Mouse (Mus musculus): Measurements from ENCODE around the gene Gpr132. TPM values are rescaled to one million over a fixed set of nuclear protein-coding genes. Genes with fewer than 3 reads are reported as not detected.
"Not testable (repeated sequence)": the region's sequence is repeated elsewhere in the genome, so short reads cannot be mapped to it uniquely, and the experiment has no call there.

The Gpr132 gene
- polyA plus RNA-seq, 1 experiment from 2014 or later, result 0.19 TPM

DNA sequence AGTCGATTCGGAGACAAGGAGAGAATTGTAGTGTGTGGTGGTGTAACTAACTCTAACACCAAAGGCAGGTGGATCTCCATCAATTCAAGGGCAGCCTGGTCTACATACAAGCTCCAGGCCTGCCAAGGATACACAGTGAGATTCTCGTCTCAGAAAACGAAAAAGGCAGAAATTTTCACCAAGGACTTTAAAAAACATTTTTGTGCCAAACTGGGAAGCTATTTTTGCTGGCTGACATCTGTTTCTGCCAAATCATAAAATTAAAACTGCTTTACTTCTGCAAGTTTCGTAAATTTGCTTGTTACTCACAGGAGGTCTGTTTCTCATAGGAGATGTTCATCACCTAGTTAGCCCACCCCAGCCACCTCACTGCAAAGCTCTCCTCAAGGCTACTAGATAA lies 42.1 kb downstream of the Gpr132 start:
- no peak for ATAC-seq (replicated peaks; ENCODE audit: insufficient number of reproducible peaks, low FRiP score, low TSS enrichment)
- Histone ChIP-seq H3K36me3 (ENCODE audit: control insufficient read depth, insufficient read depth, low read length) (peaks cover 11% of the 10 kb centered on the region), H3K4me1 (ENCODE audit: control insufficient read depth, insufficient read depth, low read length) (peaks cover 61% of the 10 kb centered on the region), H3K4me2 (no peak overlapping the region), H3K27me3 (ENCODE audit: control insufficient read depth, insufficient read depth, low read length) (no peaks in the 10 kb centered on the region), H3K27ac (ENCODE audit: low read depth, low read length) (no peak overlapping the region), H3K4me3 (ENCODE audit: low read depth, low read length) (no peak overlapping the region), H3K9me3 (replicated peaks; ENCODE audit: control insufficient read depth, low read length) (no peaks in the 10 kb centered on the region), H3K9ac (ENCODE audit: low read depth, low read length) (no peak overlapping the region)
- 81% methylated on average over 5 of the region's 5 CpGs for WGBS (ENCODE audit: insufficient replicate concordance)

DNA sequence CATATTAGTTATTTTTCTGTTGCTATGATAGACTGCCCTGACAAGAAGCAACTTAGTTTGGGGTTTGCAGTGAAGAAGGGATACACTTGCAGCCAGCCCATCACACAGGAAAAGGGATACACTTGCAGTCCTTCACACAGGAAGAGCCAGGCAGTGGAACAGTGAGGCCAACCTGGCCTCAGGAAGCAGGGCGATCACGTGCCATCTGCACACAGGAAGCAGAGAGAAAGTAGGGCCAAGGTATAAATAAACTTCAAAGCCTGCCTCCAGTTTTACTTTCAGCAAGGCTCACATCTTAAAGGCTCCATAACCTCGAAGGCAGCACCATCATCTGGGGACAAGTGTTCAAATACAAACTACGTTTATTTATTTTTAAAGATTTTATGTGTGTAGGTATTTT lies 44.8 kb downstream of the Gpr132 start:
- Histone ChIP-seq H3K36me3 (ENCODE audit: control insufficient read depth, insufficient read depth, low read length) (peaks cover 30% of the 10 kb centered on the region), H3K9me3 (replicated peaks; ENCODE audit: control insufficient read depth, low read length) (no peaks in the 10 kb centered on the region), H3K27ac (ENCODE audit: low read depth, low read length) (peak overlapping the region; percentile 10; the same call in 1 of the 2 replicates), H3K4me2 (0 out of 2 replicates have a peak overlapping the region, but pooled peaks have one; percentile 15), H3K4me1 (ENCODE audit: control insufficient read depth, insufficient read depth, low read length) (peaks cover 54% of the 10 kb centered on the region), H3K27me3 (ENCODE audit: control insufficient read depth, insufficient read depth, low read length) (no peaks in the 10 kb centered on the region), H3K9ac (ENCODE audit: low read depth, low read length) (no peak overlapping the region), H3K4me3 (ENCODE audit: low read depth, low read length) (no peak overlapping the region)
- 66% methylated on average over 4 of the region's 4 CpGs for WGBS (ENCODE audit: insufficient replicate concordance)
- no peak for ATAC-seq (replicated peaks; ENCODE audit: insufficient number of reproducible peaks, low FRiP score, low TSS enrichment)

DNA sequence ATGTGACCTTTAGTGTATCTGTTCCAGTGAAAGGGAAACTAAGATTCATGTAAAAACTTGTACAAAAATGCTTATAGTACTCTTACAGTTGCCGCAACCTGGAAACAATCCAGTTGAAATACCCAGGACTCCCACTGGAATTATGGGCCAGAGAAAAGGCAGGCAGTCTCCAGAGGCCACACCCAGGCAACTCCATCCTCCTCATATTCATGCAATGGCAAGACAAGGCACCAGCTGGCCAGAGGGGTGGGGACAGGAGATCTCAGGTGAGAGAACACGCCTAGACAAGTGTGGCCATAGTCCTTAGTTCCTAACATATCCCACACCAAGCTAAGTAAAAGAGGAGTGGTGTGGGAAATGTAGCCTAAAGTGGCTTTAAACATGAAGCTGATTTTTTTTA lies 45.4 kb downstream of the Gpr132 start:
- 70% methylated on average over 2 of the region's 2 CpGs for WGBS (ENCODE audit: insufficient replicate concordance)
- H3K4me2 ChIP-seq, result no peak overlapping the region

DNA sequence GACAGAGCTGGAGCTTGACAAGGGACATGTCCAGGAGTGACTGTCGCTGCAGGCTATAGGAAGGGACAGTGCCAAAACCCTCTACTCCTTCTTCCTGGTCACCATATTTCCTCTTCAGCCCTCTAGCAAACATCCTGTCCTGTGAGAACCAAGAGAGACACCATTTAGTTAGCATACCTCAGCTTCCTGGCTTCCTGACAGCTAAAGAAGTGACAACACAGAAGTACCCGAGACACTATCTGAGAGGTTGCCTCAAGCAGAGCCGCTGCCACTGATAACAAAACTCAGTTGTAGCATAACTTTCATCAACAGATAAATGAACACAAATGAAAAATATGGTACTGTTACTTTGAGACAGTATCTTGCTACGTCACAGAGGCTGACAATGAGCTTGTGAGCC lies 46.1 kb downstream of the Gpr132 start:
- H3K36me3 ChIP-seq (ENCODE audit: control insufficient read depth, insufficient read depth, low read length), result peaks cover 27% of the 10 kb centered on the region
- no peaks in the 10 kb centered on the region for H3K27me3 ChIP-seq (ENCODE audit: control insufficient read depth, insufficient read depth, low read length)
- H3K4me3 ChIP-seq (ENCODE audit: low read depth, low read length), result no peak overlapping the region
- peaks cover 41% of the 10 kb centered on the region for H3K4me1 ChIP-seq (ENCODE audit: control insufficient read depth, insufficient read depth, low read length)
- H3K4me2 ChIP-seq, result peak overlapping the region; percentile 43
- no peak for ATAC-seq (replicated peaks; ENCODE audit: insufficient number of reproducible peaks, low FRiP score, low TSS enrichment)
- H3K9me3 ChIP-seq (replicated peaks; ENCODE audit: control insufficient read depth, low read length), result no peaks in the 10 kb centered on the region
- WGBS (ENCODE audit: insufficient replicate concordance), result 31% methylated on average over 4 of the region's 4 CpGs
- no peak overlapping the region for H3K9ac ChIP-seq (ENCODE audit: low read depth, low read length)
- H3K27ac ChIP-seq (ENCODE audit: low read depth, low read length), result peak overlapping the region; percentile 75

More for the DNA sequence above, 45.4 kb downstream of the Gpr132 start:
- H3K4me1 ChIP-seq (ENCODE audit: control insufficient read depth, insufficient read depth, low read length), result peaks cover 48% of the 10 kb centered on the region
- H3K9ac ChIP-seq (ENCODE audit: low read depth, low read length), result no peak overlapping the region
- no peaks in the 10 kb centered on the region for H3K9me3 ChIP-seq (replicated peaks; ENCODE audit: control insufficient read depth, low read length)
- no peak overlapping the region for H3K4me3 ChIP-seq (ENCODE audit: low read depth, low read length)
- no peak overlapping the region for H3K27ac ChIP-seq (ENCODE audit: low read depth, low read length)
- no peak for ATAC-seq (replicated peaks; ENCODE audit: insufficient number of reproducible peaks, low FRiP score, low TSS enrichment)
- H3K36me3 ChIP-seq (ENCODE audit: control insufficient read depth, insufficient read depth, low read length), result peaks cover 33% of the 10 kb centered on the region
- H3K27me3 ChIP-seq (ENCODE audit: control insufficient read depth, insufficient read depth, low read length), result no peaks in the 10 kb centered on the region

DNA sequence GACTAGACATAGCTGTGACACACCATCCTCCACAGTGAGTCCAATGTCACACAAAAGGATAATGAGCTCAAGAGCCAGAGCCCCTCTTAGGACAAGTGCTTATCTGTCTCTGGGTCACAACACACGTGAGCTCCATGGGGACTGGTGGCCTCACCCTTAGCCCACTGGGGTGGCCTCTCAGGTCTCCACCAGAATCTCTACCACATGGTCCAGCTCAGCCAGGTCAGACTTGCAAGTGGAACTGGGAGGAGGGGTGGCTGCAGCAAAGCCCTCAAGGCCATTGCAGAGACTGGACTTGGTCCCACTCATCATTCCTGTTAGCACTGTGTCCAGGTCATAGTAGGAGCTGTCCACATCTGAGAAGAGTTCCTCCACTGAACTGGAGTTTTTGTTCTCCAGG lies 46.8 kb downstream of the Gpr132 start:
- Histone ChIP-seq H3K27ac (ENCODE audit: low read depth, low read length) (peak overlapping the region; percentile 75), H3K9ac (ENCODE audit: low read depth, low read length) (no peak overlapping the region), H3K36me3 (ENCODE audit: control insufficient read depth, insufficient read depth, low read length) (peaks cover 27% of the 10 kb centered on the region), H3K4me2 (peak overlapping the region; percentile 43), H3K9me3 (replicated peaks; ENCODE audit: control insufficient read depth, low read length) (no peaks in the 10 kb centered on the region), H3K27me3 (ENCODE audit: control insufficient read depth, insufficient read depth, low read length) (no peaks in the 10 kb centered on the region), H3K4me3 (ENCODE audit: low read depth, low read length) (no peak overlapping the region), H3K4me1 (ENCODE audit: control insufficient read depth, insufficient read depth, low read length) (peaks cover 34% of the 10 kb centered on the region)
- ATAC-seq (replicated peaks; ENCODE audit: insufficient number of reproducible peaks, low FRiP score, low TSS enrichment), result no peak
- WGBS (ENCODE audit: insufficient replicate concordance), result 38% methylated on average over 1 of the region's 1 CpGs

DNA sequence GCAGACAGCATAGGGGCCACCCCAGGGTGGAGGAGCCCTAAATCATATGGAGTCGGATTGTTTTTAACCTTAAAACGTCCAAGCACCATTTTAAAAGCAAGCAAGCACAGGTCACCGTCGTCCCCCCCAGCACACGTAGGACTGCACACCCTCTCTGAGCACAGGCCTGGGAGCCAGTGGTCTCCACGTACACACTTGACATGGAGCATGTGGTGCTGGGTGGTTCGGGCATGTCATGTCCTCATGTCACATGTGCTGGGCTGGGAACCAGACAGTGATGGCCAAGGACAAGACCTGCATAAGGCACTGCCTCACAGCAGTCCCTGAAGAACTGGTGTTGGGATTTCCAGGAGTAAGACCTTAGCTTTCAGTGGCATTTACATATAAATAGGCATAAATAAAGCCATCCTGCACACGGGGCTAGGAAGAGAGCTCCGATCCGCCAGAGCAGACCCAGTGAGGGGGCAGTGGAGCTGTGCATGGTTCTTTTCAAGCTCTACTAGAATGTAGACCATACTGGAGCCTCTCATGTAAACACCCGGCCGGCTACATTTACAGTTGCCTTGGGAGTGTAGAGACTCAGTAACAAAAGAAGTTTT lies 47.5 kb downstream of the Gpr132 start:
- Histone ChIP-seq H3K27me3 (ENCODE audit: control insufficient read depth, insufficient read depth, low read length) (no peaks in the 10 kb centered on the region), H3K4me1 (ENCODE audit: control insufficient read depth, insufficient read depth, low read length) (peaks cover 34% of the 10 kb centered on the region), H3K36me3 (ENCODE audit: control insufficient read depth, insufficient read depth, low read length) (peaks cover 27% of the 10 kb centered on the region), H3K9me3 (replicated peaks; ENCODE audit: control insufficient read depth, low read length) (no peaks in the 10 kb centered on the region), H3K4me2 (no peak overlapping the region), H3K27ac (ENCODE audit: low read depth, low read length) (no peak overlapping the region), H3K9ac (ENCODE audit: low read depth, low read length) (no peak overlapping the region), H3K4me3 (ENCODE audit: low read depth, low read length) (no peak overlapping the region)
- no peak for ATAC-seq (replicated peaks; ENCODE audit: insufficient number of reproducible peaks, low FRiP score, low TSS enrichment)
- 86% methylated on average over 12 of the region's 12 CpGs for whole genome bisulfite sequencing (ENCODE audit: insufficient replicate concordance)

DNA sequence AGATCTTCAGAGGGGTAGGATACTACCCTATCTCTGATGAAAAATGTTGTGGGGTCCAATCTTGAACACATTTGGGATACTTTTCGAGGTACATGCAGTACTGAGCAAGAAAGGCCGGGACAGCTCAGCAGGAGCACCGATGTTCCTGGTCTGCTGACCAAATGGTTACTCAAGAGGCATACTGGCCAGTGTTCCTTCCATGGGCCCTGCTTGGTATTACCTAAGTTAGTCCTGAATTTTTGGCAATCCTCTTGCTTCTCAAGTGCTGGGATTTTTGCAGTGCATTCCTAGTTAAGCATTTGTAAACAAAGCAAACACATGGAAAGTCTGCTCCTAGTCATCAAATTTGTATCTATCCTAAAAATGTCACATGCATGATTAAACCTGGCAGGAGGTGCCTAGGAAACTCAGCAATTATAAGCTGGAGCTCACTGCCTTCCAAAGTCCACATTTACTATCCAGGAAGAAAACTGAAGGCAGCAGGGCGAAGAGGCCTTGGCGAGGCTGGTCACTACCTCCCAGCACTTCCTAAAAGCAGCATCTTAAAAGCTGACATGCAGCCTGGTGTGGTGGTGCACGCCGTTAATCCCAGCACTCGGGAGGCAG lies 48.9 kb downstream of the Gpr132 start:
- no peak overlapping the region for H3K4me3 ChIP-seq (ENCODE audit: low read depth, low read length)
- H3K9ac ChIP-seq (ENCODE audit: low read depth, low read length), result no peak overlapping the region
- H3K9me3 ChIP-seq (replicated peaks; ENCODE audit: control insufficient read depth, low read length), result no peaks in the 10 kb centered on the region
- ATAC-seq (replicated peaks; ENCODE audit: insufficient number of reproducible peaks, low FRiP score, low TSS enrichment), result no peak
- WGBS (ENCODE audit: insufficient replicate concordance), result 91% methylated on average over 8 of the region's 8 CpGs
- peaks cover 27% of the 10 kb centered on the region for H3K36me3 ChIP-seq (ENCODE audit: control insufficient read depth, insufficient read depth, low read length)
- no peaks in the 10 kb centered on the region for H3K27me3 ChIP-seq (ENCODE audit: control insufficient read depth, insufficient read depth, low read length)
- no peak overlapping the region for H3K4me2 ChIP-seq
- no peak overlapping the region for H3K27ac ChIP-seq (ENCODE audit: low read depth, low read length)
- peaks cover 31% of the 10 kb centered on the region for H3K4me1 ChIP-seq (ENCODE audit: control insufficient read depth, insufficient read depth, low read length)

DNA sequence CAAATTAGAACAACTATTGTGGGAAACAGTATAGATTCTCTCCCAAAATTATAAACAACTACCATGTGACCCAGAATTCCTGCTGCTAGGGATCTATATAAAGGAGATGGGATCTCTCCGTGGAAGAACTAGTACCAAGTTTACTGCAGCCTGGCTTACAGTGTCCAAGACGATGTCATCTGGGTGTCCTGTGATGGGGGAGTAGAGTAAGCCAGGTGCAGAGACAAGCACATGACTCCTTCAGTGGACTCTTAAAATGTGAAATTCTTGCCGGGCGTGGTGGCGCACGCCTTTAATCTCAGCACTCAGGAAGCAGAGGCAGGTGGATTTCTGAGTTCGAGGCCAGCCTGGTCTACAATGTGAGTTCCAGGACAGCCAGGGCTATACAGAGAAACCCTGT lies 51.2 kb downstream of the Gpr132 start:
- not testable (repeated sequence) for H3K27me3 ChIP-seq (ENCODE audit: control insufficient read depth, insufficient read depth, low read length); H3K4me2 ChIP-seq; H3K9ac ChIP-seq (ENCODE audit: low read depth, low read length); H3K9me3 ChIP-seq (replicated peaks; ENCODE audit: control insufficient read depth, low read length); H3K4me3 ChIP-seq (ENCODE audit: low read depth, low read length); H3K27ac ChIP-seq (ENCODE audit: low read depth, low read length); ATAC-seq (replicated peaks; ENCODE audit: insufficient number of reproducible peaks, low FRiP score, low TSS enrichment)
- Histone ChIP-seq H3K36me3 (ENCODE audit: control insufficient read depth, insufficient read depth, low read length) (peaks cover 27% of the 10 kb centered on the region), H3K4me1 (ENCODE audit: control insufficient read depth, insufficient read depth, low read length) (peaks cover 14% of the 10 kb centered on the region)
- 78% methylated on average over 7 of the region's 7 CpGs for WGBS (ENCODE audit: insufficient replicate concordance)

DNA sequence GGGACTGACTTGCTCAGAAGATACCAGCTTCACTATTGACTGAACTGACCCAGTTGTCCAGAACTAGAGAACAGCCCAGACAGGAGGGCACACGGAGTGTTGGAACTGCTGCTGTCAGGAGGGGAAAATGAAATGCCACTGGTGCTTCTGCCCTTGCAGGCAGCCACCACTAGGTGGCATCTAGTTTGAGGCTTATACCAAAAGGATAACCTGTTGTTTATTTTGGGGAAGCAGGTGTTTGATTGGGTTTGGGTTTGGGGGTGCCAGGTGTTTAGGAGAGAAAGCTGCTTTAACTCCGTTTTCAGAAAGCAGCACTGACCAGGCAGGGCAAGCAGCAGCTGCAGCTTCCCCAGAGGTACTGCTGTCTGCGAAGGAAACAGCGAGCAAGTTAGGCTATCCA lies 51.7 kb downstream of the Gpr132 start:
- Histone ChIP-seq H3K4me2 (no peak overlapping the region), H3K36me3 (ENCODE audit: control insufficient read depth, insufficient read depth, low read length) (peaks cover 23% of the 10 kb centered on the region), H3K4me1 (ENCODE audit: control insufficient read depth, insufficient read depth, low read length) (peaks cover 14% of the 10 kb centered on the region), H3K9ac (ENCODE audit: low read depth, low read length) (no peak overlapping the region), H3K27ac (ENCODE audit: low read depth, low read length) (no peak overlapping the region), H3K9me3 (replicated peaks; ENCODE audit: control insufficient read depth, low read length) (no peaks in the 10 kb centered on the region), H3K27me3 (ENCODE audit: control insufficient read depth, insufficient read depth, low read length) (no peaks in the 10 kb centered on the region), H3K4me3 (ENCODE audit: low read depth, low read length) (no peak overlapping the region)
- 54% methylated on average over 4 of the region's 4 CpGs for WGBS (ENCODE audit: insufficient replicate concordance)
- ATAC-seq (replicated peaks; ENCODE audit: insufficient number of reproducible peaks, low FRiP score, low TSS enrichment), result no peak
